Mouse (Mus musculus): Measurements from ENCODE around the gene Scn10a. TPM values are rescaled to one million over a fixed set of nuclear protein-coding genes. Genes with fewer than 3 reads are reported as not detected.

Gene Scn10a
- polyA plus RNA-seq, 1 experiment from 2014 or later: not detected

GRCm38 (mm10) chr9:119567800-119568199, 151.3 kb downstream of the Scn10a start:
- Histone ChIP-seq H3K9ac (no peak overlapping the region), H3K4me1 (ENCODE audit: insufficient read depth) (no peaks in the 10 kb centered on the region), H3K4me2 (no peak overlapping the region), H3K4me3 (ENCODE audit: low read depth, low read length) (no peak overlapping the region), H3K9me3 (ENCODE audit: low read depth, low read length) (no peaks in the 10 kb centered on the region), H3K27ac (ENCODE audit: low read depth) (no peak overlapping the region), H3K36me3 (ENCODE audit: insufficient read depth) (no peaks in the 10 kb centered on the region), H3K27me3 (ENCODE audit: insufficient read depth, low read length) (peaks cover 29% of the 10 kb centered on the region)
- 78% methylated on average over 5 of the region's 5 CpGs for WGBS
- no peak for TF ChIP-seq CTCF (IDR thresholded peaks at IDR 0.05; ENCODE audit: low read depth)
- DNase-seq: no peak
- ATAC-seq (ENCODE audit: insufficient read depth): no peak

- TF ChIP-seq CTCF (IDR thresholded peaks at IDR 0.05; ENCODE audit: low read depth): no peak
- Histone ChIP-seq H3K4me3 (ENCODE audit: low read depth, low read length) (no peak overlapping the region), H3K9ac (no peak overlapping the region), H3K27me3 (ENCODE audit: insufficient read depth, low read length) (peaks cover 14% of the 10 kb centered on the region; the same call in 1 of the 2 replicates), H3K4me2 (no peak overlapping the region), H3K27ac (ENCODE audit: low read depth) (no peak overlapping the region), H3K36me3 (ENCODE audit: insufficient read depth) (no peaks in the 10 kb centered on the region), H3K9me3 (ENCODE audit: low read depth, low read length) (no peaks in the 10 kb centered on the region), H3K4me1 (ENCODE audit: insufficient read depth) (no peaks in the 10 kb centered on the region; the same call in 1 of the 2 replicates)
- ATAC-seq (ENCODE audit: insufficient read depth) (peak; percentile 65), DNase-seq (peak; percentile 48)
- WGBS: 15% methylated on average over 10 of the region's 10 CpGs
These were observed 152.9 kb downstream of the Scn10a start for GRCm38 (mm10) chr9:119566214-119566613.

GRCm38 (mm10) chr9:119564803-119565202, 154.3 kb downstream of the Scn10a start:
- no peak overlapping the region for H3K4me3 ChIP-seq (ENCODE audit: low read depth, low read length)
- H3K9ac ChIP-seq: no peak overlapping the region
- H3K4me1 ChIP-seq (ENCODE audit: insufficient read depth): no peaks in the 10 kb centered on the region; the same call in 1 of the 2 replicates
- WGBS: 50% methylated on average over 6 of the region's 6 CpGs
- H3K27me3 ChIP-seq (ENCODE audit: insufficient read depth, low read length): peaks cover 5% of the 10 kb centered on the region; the same call in 1 of the 2 replicates
- H3K9me3 ChIP-seq (ENCODE audit: low read depth, low read length): no peaks in the 10 kb centered on the region
- DNase-seq (no peak), ATAC-seq (ENCODE audit: insufficient read depth) (no peak)
- H3K27ac ChIP-seq (ENCODE audit: low read depth): no peak overlapping the region
- H3K36me3 ChIP-seq (ENCODE audit: insufficient read depth): no peaks in the 10 kb centered on the region
- no peak overlapping the region for H3K4me2 ChIP-seq
- TF ChIP-seq CTCF (IDR thresholded peaks at IDR 0.05; ENCODE audit: low read depth): no peak

- TF ChIP-seq CTCF (IDR thresholded peaks at IDR 0.05; ENCODE audit: low read depth): no peak
- Histone ChIP-seq H3K4me1 (ENCODE audit: insufficient read depth) (peaks cover 3% of the 10 kb centered on the region; the same call in 1 of the 2 replicates), H3K27ac (ENCODE audit: low read depth) (no peak overlapping the region), H3K4me2 (no peak overlapping the region), H3K36me3 (ENCODE audit: insufficient read depth) (no peaks in the 10 kb centered on the region), H3K4me3 (ENCODE audit: low read depth, low read length) (no peak overlapping the region), H3K27me3 (ENCODE audit: insufficient read depth, low read length) (peaks cover 3% of the 10 kb centered on the region; the same call in 1 of the 2 replicates), H3K9me3 (ENCODE audit: low read depth, low read length) (no peaks in the 10 kb centered on the region), H3K9ac (no peak overlapping the region)
- WGBS: 63% methylated on average over 6 of the region's 6 CpGs
- ATAC-seq (ENCODE audit: insufficient read depth) (no peak), DNase-seq (no peak)
These were observed 155.5 kb downstream of the Scn10a start for GRCm38 (mm10) chr9:119563617-119564016.

- Histone ChIP-seq H3K9me3 (ENCODE audit: low read depth, low read length) (no peaks in the 10 kb centered on the region), H3K36me3 (ENCODE audit: insufficient read depth) (no peaks in the 10 kb centered on the region), H3K27me3 (ENCODE audit: insufficient read depth, low read length) (peaks cover under 1% of the 10 kb centered on the region; the same call in 1 of the 2 replicates), H3K4me3 (ENCODE audit: low read depth, low read length) (no peak overlapping the region), H3K9ac (no peak overlapping the region), H3K4me1 (ENCODE audit: insufficient read depth) (peaks cover 3% of the 10 kb centered on the region; the same call in 1 of the 2 replicates), H3K27ac (ENCODE audit: low read depth) (no peak overlapping the region), H3K4me2 (no peak overlapping the region)
- 63% methylated on average over 12 of the region's 12 CpGs for WGBS
- no peak for TF ChIP-seq CTCF (IDR thresholded peaks at IDR 0.05; ENCODE audit: low read depth)
- DNase-seq (no peak), ATAC-seq (ENCODE audit: insufficient read depth) (no peak)
These were observed 156.9 kb downstream of the Scn10a start for GRCm38 (mm10) chr9:119562256-119562655.

GRCm38 (mm10) chr9:119561746-119562145, 157.4 kb downstream of the Scn10a start:
- no peak overlapping the region for H3K9ac ChIP-seq
- 67% methylated on average over 8 of the region's 8 CpGs for WGBS

GRCm38 (mm10) chr9:119559537-119560276, 159.4 kb downstream of the Scn10a start:
- Histone ChIP-seq H3K27ac (ENCODE audit: low read depth) (peak overlapping the region; percentile 43; the same call in 1 of the 2 replicates), H3K9ac (no peak overlapping the region), H3K4me3 (ENCODE audit: low read depth, low read length) (no peak overlapping the region), H3K9me3 (ENCODE audit: low read depth, low read length) (no peaks in the 10 kb centered on the region), H3K27me3 (ENCODE audit: insufficient read depth, low read length) (no peaks in the 10 kb centered on the region), H3K36me3 (ENCODE audit: insufficient read depth) (no peaks in the 10 kb centered on the region), H3K4me2 (no peak overlapping the region), H3K4me1 (ENCODE audit: insufficient read depth) (peaks cover 3% of the 10 kb centered on the region; the same call in 1 of the 2 replicates)
- 0 out of 2 replicates have a peak, but pooled peaks have one; percentile 14 for ATAC-seq (ENCODE audit: insufficient read depth)
- WGBS: 36% methylated on average over 16 of the region's 16 CpGs
- TF ChIP-seq CTCF (IDR thresholded peaks at IDR 0.05; ENCODE audit: low read depth): no peak
- peak; percentile 81 for DNase-seq

More at GRCm38 (mm10) chr9:119561746-119562145, 157.4 kb downstream of the Scn10a start:
- Histone ChIP-seq H3K9me3 (ENCODE audit: low read depth, low read length) (no peaks in the 10 kb centered on the region), H3K4me3 (ENCODE audit: low read depth, low read length) (no peak overlapping the region), H3K36me3 (ENCODE audit: insufficient read depth) (no peaks in the 10 kb centered on the region), H3K27me3 (ENCODE audit: insufficient read depth, low read length) (no peaks in the 10 kb centered on the region), H3K4me2 (no peak overlapping the region), H3K27ac (ENCODE audit: low read depth) (no peak overlapping the region), H3K4me1 (ENCODE audit: insufficient read depth) (peaks cover 3% of the 10 kb centered on the region; the same call in 1 of the 2 replicates)
- DNase-seq (no peak), ATAC-seq (ENCODE audit: insufficient read depth) (no peak)
- TF ChIP-seq CTCF (IDR thresholded peaks at IDR 0.05; ENCODE audit: low read depth): no peak

Other genes with a start within 250 kb of the Scn10a start
- gene Scn5a, start 140.3 kb downstream of the Scn10a start, polyA plus RNA-seq (2014; fragmentation: Nextera tagmentation; extraction: Ambion mirVana): 0.76 and 0.95 TPM in 2 replicates
- gene Scn11a, start 106.1 kb upstream of the Scn10a start, polyA plus RNA-seq (2014; fragmentation: Nextera tagmentation; extraction: Ambion mirVana): 0.04 TPM in 1 of 2 replicates, not detected in the other
- 50.9 and 51.1 TPM in 2 replicates for gene Wdr48, start 175.6 kb upstream of the Scn10a start, polyA plus RNA-seq (2014; fragmentation: Nextera tagmentation; extraction: Ambion mirVana)
- 30.0 and 30.8 TPM in 2 replicates for gene Gorasp1, start 218.2 kb upstream of the Scn10a start, polyA plus RNA-seq (2014; fragmentation: Nextera tagmentation; extraction: Ambion mirVana)
- gene Ttc21a, start 218.3 kb upstream of the Scn10a start, polyA plus RNA-seq (2014; fragmentation: Nextera tagmentation; extraction: Ambion mirVana): 0.16 and 0.28 TPM in 2 replicates

Measured in lung, embryonic 14.5 days (tissue).